Mouse (Mus musculus): Measurements from ENCODE around the gene Txndc5. TPM values are rescaled to one million over a fixed set of nuclear protein-coding genes. Genes with fewer than 3 reads are reported as not detected.

The Txndc5 gene
- polyA plus RNA-seq, 1 experiment from 2014 or later, result 52.4 TPM

GRCm38 (mm10) chr13:38470882-38471281 is 57.7 kb downstream of the Txndc5 start:
- 86% methylated on average over 5 of the region's 5 CpGs for WGBS (ENCODE audit: missing documents)
- no peak overlapping the region for H3K4me3 ChIP-seq (ENCODE audit: inconsistent target)
- H3K36me3 ChIP-seq (ENCODE audit: inconsistent target), result no peaks in the 10 kb centered on the region
- no peaks in the 10 kb centered on the region for H3K79me2 ChIP-seq (ENCODE audit: inconsistent target)
- H3K27ac ChIP-seq, result no peak overlapping the region

GRCm38 (mm10) chr13:38463410-38463809 is 65.2 kb downstream of the Txndc5 start:
- Histone ChIP-seq H3K4me3 (ENCODE audit: inconsistent target) (no peak overlapping the region), H3K27ac (no peak overlapping the region), H3K36me3 (ENCODE audit: inconsistent target) (no peaks in the 10 kb centered on the region), H3K79me2 (ENCODE audit: inconsistent target) (no peaks in the 10 kb centered on the region)
- 73% methylated on average over 1 of the region's 1 CpGs for WGBS (ENCODE audit: missing documents)

GRCm38 (mm10) chr13:38451446-38451845 is 77.2 kb downstream of the Txndc5 start:
- H3K36me3 ChIP-seq (ENCODE audit: inconsistent target), result no peaks in the 10 kb centered on the region
- no peaks in the 10 kb centered on the region for H3K79me2 ChIP-seq (ENCODE audit: inconsistent target)
- no peak overlapping the region for H3K4me3 ChIP-seq (ENCODE audit: inconsistent target)
- WGBS (ENCODE audit: missing documents), result 95% methylated on average over 5 of the region's 5 CpGs
- H3K27ac ChIP-seq, result no peak overlapping the region

Other genes with a start within 250 kb of the Txndc5 start
- gene Bmp6, start 183.7 kb downstream of the Txndc5 start, polyA plus RNA-seq (2018), result not detected in 3 replicates
- 4.7 to 12.0 TPM (median 5.2 TPM) in 3 replicates for gene Bloc1s5, start 106.3 kb upstream of the Txndc5 start, polyA plus RNA-seq (2018)
- 6.1 to 33.4 TPM (median 9.5 TPM) in 3 replicates for gene Eef1e1, start 130.2 kb upstream of the Txndc5 start, polyA plus RNA-seq (2018)

Measured in macrophage (primary cell).